Mouse (Mus musculus) liver (tissue): ENCODE measurements around the gene Rps6kl1.

Source experiments
- DNase-seq: peaks from one replicate; pipeline ENCODE4 v3.0.0-alpha.2; 2020; ENCODE audit warnings: mixed read lengths

Rps6kl1 gene

GRCm38 (mm10) chr12:85101521-85102106 lies 49.5 kb downstream of the Rps6kl1 start:
- no peak for DNase-seq

- no peak for DNase-seq
Observed at GRCm38 (mm10) chr12:85101001-85101400, 50.1 kb downstream of the Rps6kl1 start.

GRCm38 (mm10) chr12:85095859-85096258 lies 55.2 kb downstream of the Rps6kl1 start:
- DNase-seq = no peak

- DNase-seq = no peak
Observed at GRCm38 (mm10) chr12:85095146-85095545, 55.9 kb downstream of the Rps6kl1 start.

- no peak for DNase-seq
Observed at GRCm38 (mm10) chr12:85094706-85095105, 56.4 kb downstream of the Rps6kl1 start.

- DNase-seq = peak; percentile 49
Observed at GRCm38 (mm10) chr12:85094010-85094409, 57.1 kb downstream of the Rps6kl1 start.

- peak; percentile 82 for DNase-seq
Observed at GRCm38 (mm10) chr12:85092214-85092613, 58.9 kb downstream of the Rps6kl1 start.

GRCm38 (mm10) chr12:85091190-85091589 lies 59.9 kb downstream of the Rps6kl1 start:
- DNase-seq = no peak

GRCm38 (mm10) chr12:85087845-85088244 lies 63.2 kb downstream of the Rps6kl1 start:
- DNase-seq = no peak
